Mouse (Mus musculus) limb, embryonic 12.5 days (tissue): ENCODE results near the gene Litaf. TPM values are rescaled to one million over a fixed set of nuclear protein-coding genes. Genes with fewer than 3 reads are reported as not detected.

Experiments
- ATAC-seq: fragments of 200-750 bp; cut with Nextera tagmentation; 2 replicates; pipeline ENCODE4 v1.8.0; 2017; ENCODE audit warnings: low read depth, moderate TSS enrichment; ENCODE audit not compliant: insufficient number of reproducible peaks, insufficient read depth, low FRiP score, low TSS enrichment
- H3K27ac ChIP-seq: fragments of 300-500 bp; sonication (generic); 2 replicates; pipeline ENCODE4 v1.5.1; 2016; ENCODE audit warnings: mild to moderate bottlenecking, moderate library complexity
- H3K27me3 ChIP-seq: fragments of 300-500 bp; sonication (generic); 2 replicates; pipeline ENCODE4 v1.6.1; 2016; ENCODE audit warnings: mild to moderate bottlenecking, moderate library complexity
- H3K36me3 ChIP-seq: fragments of 300-500 bp; sonication (generic); 2 replicates; pipeline ENCODE4 v1.6.1; 2016; ENCODE audit warnings: mild to moderate bottlenecking, moderate library complexity
- H3K4me1 ChIP-seq: fragments of 300-500 bp; sonication (generic); replicated peaks from 2 replicates; pipeline ENCODE4 v1.6.1; 2016
- H3K4me2 ChIP-seq: fragments of 300-500 bp; sonication (generic); 2 replicates; pipeline ENCODE4 v1.6.1; 2016; ENCODE audit warnings: mild to moderate bottlenecking, moderate library complexity
- H3K4me3 ChIP-seq: fragments of 300-500 bp; sonication (generic); replicated peaks from 2 replicates; pipeline ENCODE4 v1.5.1; 2016; ENCODE audit warnings: mild to moderate bottlenecking
- H3K9ac ChIP-seq: fragments of 300-500 bp; sonication (generic); replicated peaks from 2 replicates; pipeline ENCODE4 v1.6.1; 2016; ENCODE audit warnings: mild to moderate bottlenecking, moderate library complexity
- H3K9me3 ChIP-seq: fragments of 300-500 bp; sonication (generic); 2 replicates; pipeline ENCODE4 v1.6.1; 2016; ENCODE audit warnings: mild to moderate bottlenecking, moderate library complexity
- WGBS: fragments of 180-500 bp; shearing (Covaris S2); methylation state at CpG from one replicate; pipeline ENCODE4 v1.1.7; 2016; 5-methylcytosine and 5-hydroxymethylcytosine counted together
- polyA plus RNA-seq: library from polyadenylated mRNA; unstranded; fragments of >200 nt; fragmentation: Nextera tagmentation; extraction: Ambion mirVana; gene quantifications from 2 replicates; pipeline ENCODE4 v1.2.1, GENCODE M21; 2016

Litaf gene
- polyA plus RNA-seq, 1 experiment from 2014 or later, result 103 TPM

- Histone ChIP-seq H3K4me1 (peaks cover 57% of the 10 kb centered on the region), H3K36me3 (peaks cover 19% of the 10 kb centered on the region; the same call in 1 of the 2 replicates)
- 58% methylated on average over 5 of the region's 5 CpGs for WGBS
Observed at GRCm38 (mm10) chr16:11065431-11065830, 526 bp downstream of the Litaf start.

GRCm38 (mm10) chr16:11064742-11065141, 1.2 kb downstream of the Litaf start:
- Histone ChIP-seq H3K4me3 (no peak overlapping the region), H3K27me3 (no peaks in the 10 kb centered on the region), H3K9ac (no peak overlapping the region), H3K4me1 (peaks cover 51% of the 10 kb centered on the region), H3K9me3 (no peaks in the 10 kb centered on the region), H3K4me2 (no peak overlapping the region), H3K36me3 (peaks cover 12% of the 10 kb centered on the region; the same call in 1 of the 2 replicates), H3K27ac (no peak overlapping the region)
- ATAC-seq, result no peak
- 90% methylated on average over 6 of the region's 6 CpGs for WGBS

More at GRCm38 (mm10) chr16:11065431-11065830, 526 bp downstream of the Litaf start:
- Histone ChIP-seq H3K9me3 (no peaks in the 10 kb centered on the region), H3K4me2 (peak overlapping the region; percentile 74), H3K4me3 (peak overlapping the region; percentile 82), H3K9ac (peak overlapping the region; percentile 97), H3K27ac (peak overlapping the region; percentile 95), H3K27me3 (no peaks in the 10 kb centered on the region)
- 0 out of 2 replicates have a peak, but pooled peaks have one; percentile 22 for ATAC-seq

GRCm38 (mm10) chr16:11064341-11064740, 1.6 kb downstream of the Litaf start:
- peaks cover 8% of the 10 kb centered on the region; the same call in 1 of the 2 replicates for H3K36me3 ChIP-seq
- no peak overlapping the region for H3K4me2 ChIP-seq
- no peak overlapping the region for H3K27ac ChIP-seq
- peaks cover 47% of the 10 kb centered on the region for H3K4me1 ChIP-seq
- no peak overlapping the region for H3K9ac ChIP-seq
- H3K27me3 ChIP-seq, result no peaks in the 10 kb centered on the region
- ATAC-seq, result no peak
- H3K9me3 ChIP-seq, result no peaks in the 10 kb centered on the region
- H3K4me3 ChIP-seq, result no peak overlapping the region
- WGBS, result 90% methylated on average over 4 of the region's 4 CpGs

GRCm38 (mm10) chr16:11062794-11063721, 2.9 kb downstream of the Litaf start:
- Histone ChIP-seq H3K27ac (peak overlapping the region; percentile 84), H3K4me3 (no peak overlapping the region), H3K9me3 (no peaks in the 10 kb centered on the region), H3K4me1 (peaks cover 34% of the 10 kb centered on the region), H3K9ac (peak overlapping the region; percentile 5), H3K27me3 (no peaks in the 10 kb centered on the region), H3K36me3 (peaks cover under 1% of the 10 kb centered on the region; the same call in 1 of the 2 replicates), H3K4me2 (peak overlapping the region; percentile 19; the same call in 1 of the 2 replicates)
- 32% methylated on average over 13 of the region's 13 CpGs for WGBS
- ATAC-seq, result no peak

GRCm38 (mm10) chr16:11060645-11061044, 5.3 kb downstream of the Litaf start, which contains the start of gene Snn:
Gene Snn, plus strand, starts transcription at chr16:11060945.
- WGBS, result 78% methylated on average over 4 of the region's 4 CpGs
- Histone ChIP-seq H3K9me3 (no peaks in the 10 kb centered on the region), H3K4me2 (no peak within 1 kb of the TSS), H3K9ac (no peak within 1 kb of the TSS), H3K27ac (no peak within 1 kb of the TSS), H3K27me3 (no peaks in the 10 kb centered on the region), H3K36me3 (no peaks in the 10 kb centered on the region), H3K4me1 (peaks cover 23% of the 10 kb centered on the region), H3K4me3 (no peak within 1 kb of the TSS)
- ATAC-seq, result no peak

GRCm38 (mm10) chr16:11055916-11056315, 10.0 kb downstream of the Litaf start:
- 45% methylated on average over 5 of the region's 5 CpGs for WGBS
- no peak for ATAC-seq
- Histone ChIP-seq H3K9ac (no peak overlapping the region), H3K4me3 (no peak overlapping the region), H3K4me1 (no peaks in the 10 kb centered on the region), H3K27me3 (no peaks in the 10 kb centered on the region), H3K36me3 (no peaks in the 10 kb centered on the region), H3K27ac (no peak overlapping the region), H3K9me3 (no peaks in the 10 kb centered on the region), H3K4me2 (no peak overlapping the region)

- WGBS, result 90% methylated on average over 6 of the region's 6 CpGs
- no peak overlapping the region for H3K9ac ChIP-seq
- no peaks in the 10 kb centered on the region for H3K9me3 ChIP-seq
- H3K36me3 ChIP-seq, result no peaks in the 10 kb centered on the region
- no peak overlapping the region for H3K4me2 ChIP-seq
- no peak overlapping the region for H3K27ac ChIP-seq
- H3K4me1 ChIP-seq, result no peaks in the 10 kb centered on the region
- H3K27me3 ChIP-seq, result no peaks in the 10 kb centered on the region
- ATAC-seq, result no peak
- H3K4me3 ChIP-seq, result no peak overlapping the region
Observed at GRCm38 (mm10) chr16:11054871-11055270, 11.1 kb downstream of the Litaf start.

GRCm38 (mm10) chr16:11054409-11054808, 11.5 kb downstream of the Litaf start:
- no peak for ATAC-seq
- H3K9ac ChIP-seq, result no peak overlapping the region
- H3K36me3 ChIP-seq, result no peaks in the 10 kb centered on the region
- H3K4me3 ChIP-seq, result no peak overlapping the region
- WGBS, result 64% methylated on average over 6 of the region's 6 CpGs
- H3K27ac ChIP-seq, result no peak overlapping the region
- H3K9me3 ChIP-seq, result no peaks in the 10 kb centered on the region
- H3K27me3 ChIP-seq, result no peaks in the 10 kb centered on the region
- H3K4me2 ChIP-seq, result no peak overlapping the region
- H3K4me1 ChIP-seq, result no peaks in the 10 kb centered on the region

- Histone ChIP-seq H3K9ac (no peak overlapping the region), H3K4me1 (no peaks in the 10 kb centered on the region)
- 92% methylated on average over 11 of the region's 11 CpGs for WGBS
Observed at GRCm38 (mm10) chr16:11051134-11051533, 14.8 kb downstream of the Litaf start.

GRCm38 (mm10) chr16:11050226-11050625, 15.7 kb downstream of the Litaf start:
- Histone ChIP-seq H3K36me3 (no peaks in the 10 kb centered on the region), H3K4me3 (no peak overlapping the region), H3K4me2 (no peak overlapping the region), H3K9me3 (no peaks in the 10 kb centered on the region), H3K9ac (no peak overlapping the region), H3K4me1 (no peaks in the 10 kb centered on the region), H3K27me3 (no peaks in the 10 kb centered on the region), H3K27ac (no peak overlapping the region)
- WGBS, result 86% methylated on average over 2 of the region's 2 CpGs
- no peak for ATAC-seq

More at GRCm38 (mm10) chr16:11051134-11051533, 14.8 kb downstream of the Litaf start:
- Histone ChIP-seq H3K9me3 (no peaks in the 10 kb centered on the region), H3K36me3 (no peaks in the 10 kb centered on the region), H3K4me3 (no peak overlapping the region), H3K27me3 (no peaks in the 10 kb centered on the region), H3K27ac (no peak overlapping the region), H3K4me2 (no peak overlapping the region)
- ATAC-seq, result no peak

GRCm38 (mm10) chr16:11047130-11047529, 18.8 kb downstream of the Litaf start:
- WGBS, result 83% methylated on average over 7 of the region's 7 CpGs
- no peaks in the 10 kb centered on the region for H3K27me3 ChIP-seq
- H3K4me2 ChIP-seq, result no peak overlapping the region
- H3K4me1 ChIP-seq, result no peaks in the 10 kb centered on the region
- no peak overlapping the region for H3K27ac ChIP-seq
- H3K36me3 ChIP-seq, result no peaks in the 10 kb centered on the region
- no peak for ATAC-seq
- H3K9ac ChIP-seq, result no peak overlapping the region
- H3K9me3 ChIP-seq, result no peaks in the 10 kb centered on the region
- H3K4me3 ChIP-seq, result no peak overlapping the region
